Mouse (Mus musculus): Measurements from ENCODE around the gene Arxes2. TPM values are rescaled to one million over a fixed set of nuclear protein-coding genes. Genes with fewer than 3 reads are reported as not detected.
"Not testable (repeated sequence)": the region's sequence is repeated elsewhere in the genome, so short reads cannot be mapped to it uniquely, and the experiment has no call there.

Arxes2 gene
- polyA plus RNA-seq, 1 experiment from 2014 or later, result 62.1 TPM

GRCm38 (mm10) chrX:136014392-136014791 is 20.8 kb downstream of the Arxes2 start:
- no peaks in the 10 kb centered on the region for H3K36me3 ChIP-seq (ENCODE audit: control insufficient read depth, insufficient read depth)
- no peaks in the 10 kb centered on the region for H3K4me1 ChIP-seq (ENCODE audit: control insufficient read depth, insufficient read depth, low read length)
- no peak overlapping the region for H3K9ac ChIP-seq (ENCODE audit: low read length)
- no peak for ATAC-seq (replicated peaks; ENCODE audit: extremely low read depth, insufficient read depth, low FRiP score)
- no peak overlapping the region for H3K27ac ChIP-seq (ENCODE audit: low read length)
- H3K27me3 ChIP-seq (ENCODE audit: control insufficient read depth, insufficient read depth, low read length), result no peaks in the 10 kb centered on the region
- WGBS, result 23% methylated on average over 2 of the region's 2 CpGs
- no peak overlapping the region for H3K4me3 ChIP-seq (ENCODE audit: low read length)
- no peak overlapping the region for H3K4me2 ChIP-seq (ENCODE audit: low read depth, low read length)
- no peaks in the 10 kb centered on the region for H3K9me3 ChIP-seq (replicated peaks; ENCODE audit: control insufficient read depth, low read length)

GRCm38 (mm10) chrX:136030331-136030730 is 36.7 kb downstream of the Arxes2 start:
- Histone ChIP-seq H3K9ac (ENCODE audit: low read length) (no peak overlapping the region), H3K36me3 (ENCODE audit: control insufficient read depth, insufficient read depth) (no peaks in the 10 kb centered on the region), H3K9me3 (replicated peaks; ENCODE audit: control insufficient read depth, low read length) (no peaks in the 10 kb centered on the region), H3K4me3 (ENCODE audit: low read length) (no peak overlapping the region), H3K27me3 (ENCODE audit: control insufficient read depth, insufficient read depth, low read length) (no peaks in the 10 kb centered on the region), H3K4me1 (ENCODE audit: control insufficient read depth, insufficient read depth, low read length) (no peaks in the 10 kb centered on the region), H3K4me2 (ENCODE audit: low read depth, low read length) (no peak overlapping the region), H3K27ac (ENCODE audit: low read length) (no peak overlapping the region)
- no peak for ATAC-seq (replicated peaks; ENCODE audit: extremely low read depth, insufficient read depth, low FRiP score)
- WGBS, result 74% methylated on average over 1 of the region's 1 CpGs

GRCm38 (mm10) chrX:136032799-136033763 is 39.5 kb downstream of the Arxes2 start, which contains the start of gene Arxes1:
Gene Arxes1, plus strand, starts transcription at chrX:136033367.
- Histone ChIP-seq H3K4me2 (ENCODE audit: low read depth, low read length) (peak within 1 kb of the TSS; percentile 52), H3K4me3 (ENCODE audit: low read length) (peak within 1 kb of the TSS; percentile 29)
- not testable (repeated sequence) for H3K9me3 ChIP-seq (replicated peaks; ENCODE audit: control insufficient read depth, low read length); H3K36me3 ChIP-seq (ENCODE audit: control insufficient read depth, insufficient read depth); H3K27me3 ChIP-seq (ENCODE audit: control insufficient read depth, insufficient read depth, low read length); H3K4me1 ChIP-seq (ENCODE audit: control insufficient read depth, insufficient read depth, low read length); H3K27ac ChIP-seq (ENCODE audit: low read length); H3K9ac ChIP-seq (ENCODE audit: low read length)
- WGBS, result 26% methylated on average over 9 of the region's 49 CpGs
- ATAC-seq (replicated peaks; ENCODE audit: extremely low read depth, insufficient read depth, low FRiP score), result peak; percentile 91

- no peaks in the 10 kb centered on the region for H3K9me3 ChIP-seq (replicated peaks; ENCODE audit: control insufficient read depth, low read length)
- WGBS, result 83% methylated on average over 1 of the region's 1 CpGs
- no peaks in the 10 kb centered on the region for H3K4me1 ChIP-seq (ENCODE audit: control insufficient read depth, insufficient read depth, low read length)
- H3K4me2 ChIP-seq (ENCODE audit: low read depth, low read length), result no peak overlapping the region
- H3K27me3 ChIP-seq (ENCODE audit: control insufficient read depth, insufficient read depth, low read length), result no peaks in the 10 kb centered on the region
- ATAC-seq (replicated peaks; ENCODE audit: extremely low read depth, insufficient read depth, low FRiP score), result no peak
- no peaks in the 10 kb centered on the region for H3K36me3 ChIP-seq (ENCODE audit: control insufficient read depth, insufficient read depth)
- H3K9ac ChIP-seq (ENCODE audit: low read length), result no peak overlapping the region
- H3K4me3 ChIP-seq (ENCODE audit: low read length), result no peak overlapping the region
- no peak overlapping the region for H3K27ac ChIP-seq (ENCODE audit: low read length)
These were observed 50.1 kb downstream of the Arxes2 start for GRCm38 (mm10) chrX:136043726-136044125.

Other genes with a start within 250 kb of the Arxes2 start
- 63.7 and 71.2 TPM in 2 replicates for gene Bhlhb9, start 196.2 kb upstream of the Arxes2 start, polyA plus RNA-seq (2015; fragmentation: Nextera tagmentation; extraction: Ambion mirVana)
- gene Gprasp2, start 154.8 kb upstream of the Arxes2 start, polyA plus RNA-seq (2015; fragmentation: Nextera tagmentation; extraction: Ambion mirVana), result 18.3 and 21.0 TPM in 2 replicates
- gene Arxes1, start 39.5 kb downstream of the Arxes2 start, polyA plus RNA-seq (2015; fragmentation: Nextera tagmentation; extraction: Ambion mirVana), result 18.6 and 19.1 TPM in 2 replicates
- gene Bex2, start 74.4 kb downstream of the Arxes2 start, polyA plus RNA-seq (2015; fragmentation: Nextera tagmentation; extraction: Ambion mirVana), result 15.1 and 16.0 TPM in 2 replicates
- 0.17 and 0.20 TPM in 2 replicates for gene Nxf3, start 91.4 kb downstream of the Arxes2 start, polyA plus RNA-seq (2015; fragmentation: Nextera tagmentation; extraction: Ambion mirVana)
- 137 and 145 TPM in 2 replicates for gene Bex4, start 145.2 kb downstream of the Arxes2 start, polyA plus RNA-seq (2015; fragmentation: Nextera tagmentation; extraction: Ambion mirVana)
- gene Tceal8, start 178.5 kb downstream of the Arxes2 start, polyA plus RNA-seq (2015; fragmentation: Nextera tagmentation; extraction: Ambion mirVana), result 219 and 258 TPM in 2 replicates
- 14.7 and 16.4 TPM in 2 replicates for gene Tceal5, start 210.1 kb downstream of the Arxes2 start, polyA plus RNA-seq (2015; fragmentation: Nextera tagmentation; extraction: Ambion mirVana)
- 17.5 and 23.9 TPM in 2 replicates for gene Tceal7, start 221.0 kb downstream of the Arxes2 start, polyA plus RNA-seq (2015; fragmentation: Nextera tagmentation; extraction: Ambion mirVana)
- 225 TPM in 2 replicates for gene Bex1, start 221.7 kb downstream of the Arxes2 start, polyA plus RNA-seq (2015; fragmentation: Nextera tagmentation; extraction: Ambion mirVana)